Mouse (Mus musculus): ENCODE data around the gene Olfr671. TPM values are rescaled to one million over a fixed set of nuclear protein-coding genes. Genes with fewer than 3 reads are reported as not detected.
"Not testable (repeated sequence)": the region's sequence is repeated elsewhere in the genome, so short reads cannot be mapped to it uniquely, and the experiment has no call there.

Olfr671 gene
- polyA plus RNA-seq (2012; ENCODE audit: insufficient read depth, insufficient read length, missing spikeins): not detected in 2 replicates

GRCm38 (mm10) chr7:104979026-104979425, at the start of gene Olfr671:
Olfr671 (minus strand) TSS chr7:104979126.
- Histone ChIP-seq H3K27ac (ENCODE audit: insufficient read depth, low read depth, low read length) (no peak within 1 kb of the TSS), H3K4me3 (ENCODE audit: insufficient read depth, low read length) (no peak within 1 kb of the TSS), H3K4me1 (ENCODE audit: control insufficient read depth, insufficient read depth, low read length) (no peaks in the 10 kb centered on the region)
- TF ChIP-seq CTCF (IDR thresholded peaks at IDR 0.05; ENCODE audit: low read depth, low read length): no peak
- TF ChIP-seq POLR2A (IDR thresholded peaks at IDR 0.05; ENCODE audit: borderline replicate concordance, low read depth, low read length): no peak

DNA sequence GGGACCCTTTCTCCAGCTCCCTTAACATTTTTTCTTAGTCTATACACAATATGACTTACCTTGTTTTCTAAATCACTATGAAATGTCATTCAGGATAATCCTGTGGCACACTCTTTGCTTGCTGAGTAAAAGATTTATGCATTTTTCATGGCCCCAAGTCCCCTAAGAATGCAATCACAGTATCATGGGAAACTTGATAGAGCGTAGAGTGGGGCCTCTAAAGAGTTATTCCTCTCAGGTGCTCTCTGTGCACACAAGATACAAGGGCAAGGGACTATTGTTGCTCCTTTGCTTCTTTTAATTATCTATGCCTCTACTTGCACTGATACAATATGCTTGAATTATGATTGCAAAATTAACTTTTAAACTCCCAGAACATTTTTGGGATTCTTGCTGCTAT, 49.4 kb upstream of the Olfr671 start, which contains the start of gene Olfr675:
Gene Olfr675 (minus strand): TSS at position 101 of the 400 bp plus-strand sequence.
- TF ChIP-seq POLR2A (IDR thresholded peaks at IDR 0.05; ENCODE audit: borderline replicate concordance, low read depth, low read length) (no peak), CTCF (IDR thresholded peaks at IDR 0.05; ENCODE audit: low read depth, low read length) (no peak)
- Histone ChIP-seq H3K27ac (ENCODE audit: insufficient read depth, low read depth, low read length) (no peak within 1 kb of the TSS), H3K4me1 (ENCODE audit: control insufficient read depth, insufficient read depth, low read length) (no peaks in the 10 kb centered on the region), H3K4me3 (ENCODE audit: insufficient read depth, low read length) (no peak within 1 kb of the TSS)

DNA sequence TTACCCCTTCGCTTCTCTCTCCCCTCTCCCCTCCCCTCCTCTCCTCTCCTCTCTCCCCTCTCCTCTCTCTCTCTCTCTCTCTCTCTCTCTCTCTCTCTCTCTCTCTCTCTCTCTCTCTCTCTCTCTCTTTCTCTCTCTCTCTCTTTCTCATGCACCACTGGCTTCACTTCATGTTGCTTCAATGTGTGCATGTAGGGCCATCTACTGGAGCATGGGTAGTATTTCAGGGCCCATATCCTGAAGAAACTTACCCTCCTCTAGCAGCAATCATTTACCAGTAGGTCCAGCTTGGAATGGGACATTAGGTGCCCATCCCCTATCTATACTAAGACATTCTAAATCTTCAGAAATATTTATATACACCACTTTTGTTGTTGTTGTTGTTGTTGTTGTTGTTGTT, 43.6 kb upstream of the Olfr671 start:
- no peak for TF ChIP-seq CTCF (IDR thresholded peaks at IDR 0.05; ENCODE audit: low read depth, low read length)
- TF ChIP-seq POLR2A (IDR thresholded peaks at IDR 0.05; ENCODE audit: borderline replicate concordance, low read depth, low read length): no peak
- no peaks in the 10 kb centered on the region for H3K4me1 ChIP-seq (ENCODE audit: control insufficient read depth, insufficient read depth, low read length)
- H3K4me3 ChIP-seq (ENCODE audit: insufficient read depth, low read length): no peak overlapping the region
- no peak overlapping the region for H3K27ac ChIP-seq (ENCODE audit: insufficient read depth, low read depth, low read length)

DNA sequence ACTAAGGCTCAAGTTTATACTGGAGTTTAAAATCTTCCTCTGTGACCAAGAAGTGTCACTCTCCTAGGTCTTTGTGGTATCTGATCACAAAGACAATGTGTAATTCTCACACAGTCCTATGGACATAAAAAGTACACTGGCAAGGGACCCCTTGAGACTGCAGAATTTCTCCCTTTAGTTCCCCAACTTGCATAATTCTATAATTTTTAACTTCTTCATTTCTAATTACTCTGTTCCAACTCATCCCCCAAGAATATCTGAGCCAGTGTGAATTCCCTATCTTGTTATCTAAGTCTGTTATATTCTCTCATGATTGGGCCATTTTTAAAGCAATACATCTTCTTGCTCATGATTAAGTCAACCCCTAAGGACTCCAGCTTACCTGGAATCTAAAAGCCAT, 23.0 kb upstream of the Olfr671 start, which contains the start of gene Olfr672:
Gene Olfr672 (minus strand): TSS at position 101 of the 400 bp plus-strand sequence.
- Histone ChIP-seq H3K4me1 (ENCODE audit: control insufficient read depth, insufficient read depth, low read length) (no peaks in the 10 kb centered on the region), H3K4me3 (ENCODE audit: insufficient read depth, low read length) (no peak within 1 kb of the TSS), H3K27ac (ENCODE audit: insufficient read depth, low read depth, low read length) (no peak within 1 kb of the TSS)
- TF ChIP-seq POLR2A (IDR thresholded peaks at IDR 0.05; ENCODE audit: borderline replicate concordance, low read depth, low read length) (no peak), CTCF (IDR thresholded peaks at IDR 0.05; ENCODE audit: low read depth, low read length) (no peak)

- H3K27ac ChIP-seq (ENCODE audit: insufficient read depth, low read depth, low read length); H3K4me3 ChIP-seq (ENCODE audit: insufficient read depth, low read length); H3K4me1 ChIP-seq (ENCODE audit: control insufficient read depth, insufficient read depth, low read length): not testable (repeated sequence)
Observed at GRCm38 (mm10) chr7:104972507-104972906, 6.4 kb downstream of the Olfr671 start.

- no peak within 1 kb of the TSS for H3K4me3 ChIP-seq (ENCODE audit: insufficient read depth, low read length)
- no peak for TF ChIP-seq CTCF (IDR thresholded peaks at IDR 0.05; ENCODE audit: low read depth, low read length)
Observed at GRCm38 (mm10) chr7:104962520-104962919, 16.4 kb downstream of the Olfr671 start, which contains the start of gene Olfr670. Olfr670 (minus strand) TSS chr7:104962620.

GRCm38 (mm10) chr7:104950234-104950633, 28.7 kb downstream of the Olfr671 start:
- H3K4me1 ChIP-seq (ENCODE audit: control insufficient read depth, insufficient read depth, low read length); H3K4me3 ChIP-seq (ENCODE audit: insufficient read depth, low read length); H3K27ac ChIP-seq (ENCODE audit: insufficient read depth, low read depth, low read length): not testable (repeated sequence)

More at GRCm38 (mm10) chr7:104962520-104962919, 16.4 kb downstream of the Olfr671 start, which contains the start of gene Olfr670:
- no peaks in the 10 kb centered on the region for H3K4me1 ChIP-seq (ENCODE audit: control insufficient read depth, insufficient read depth, low read length)
- no peak within 1 kb of the TSS for H3K27ac ChIP-seq (ENCODE audit: insufficient read depth, low read depth, low read length)

DNA sequence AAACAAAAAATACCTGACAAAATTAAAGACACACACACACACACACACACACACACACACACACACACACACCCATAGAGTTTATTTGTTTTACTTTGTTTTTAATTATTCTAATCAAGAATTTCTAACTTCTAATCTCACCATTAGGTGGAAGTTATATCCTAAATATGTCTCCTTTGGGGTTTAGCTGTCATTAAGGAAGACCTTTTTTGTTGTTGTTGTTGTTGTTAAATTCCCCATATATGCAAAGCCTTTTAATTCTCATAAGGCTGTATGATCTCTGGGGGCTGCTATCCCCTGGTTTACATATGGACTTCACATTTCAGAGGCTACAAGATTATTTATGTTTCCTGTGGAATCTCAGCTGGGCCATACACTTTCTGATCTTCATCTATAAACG, 45.0 kb downstream of the Olfr671 start, which contains the start of gene Olfr669:
Gene Olfr669 (plus strand): TSS at position 301 of the 400 bp plus-strand sequence.
- no peak within 1 kb of the TSS for H3K27ac ChIP-seq (ENCODE audit: insufficient read depth, low read depth, low read length)
- H3K4me3 ChIP-seq (ENCODE audit: insufficient read depth, low read length): no peak within 1 kb of the TSS
- no peaks in the 10 kb centered on the region for H3K4me1 ChIP-seq (ENCODE audit: control insufficient read depth, insufficient read depth, low read length)
- no peak for TF ChIP-seq POLR2A (IDR thresholded peaks at IDR 0.05; ENCODE audit: borderline replicate concordance, low read depth, low read length)
- no peak for TF ChIP-seq CTCF (IDR thresholded peaks at IDR 0.05; ENCODE audit: low read depth, low read length)

DNA sequence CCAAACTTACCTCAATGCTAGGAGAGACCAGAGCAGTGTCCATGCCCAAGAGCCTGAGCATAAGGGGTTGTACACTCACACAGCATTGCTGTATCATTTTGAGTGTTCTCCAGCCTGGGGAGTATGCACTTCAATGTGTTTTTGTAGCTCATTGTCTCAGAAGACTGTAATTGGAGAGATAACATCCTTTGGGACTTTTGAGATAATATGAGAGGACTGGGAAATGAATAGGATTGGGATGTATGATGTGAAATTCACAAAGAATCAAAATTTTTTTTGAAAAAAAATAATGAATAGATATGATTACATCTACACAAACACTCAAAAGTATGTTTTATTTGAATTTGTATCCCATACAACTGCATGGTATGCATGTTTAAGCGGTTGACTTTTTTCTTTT, 51.0 kb downstream of the Olfr671 start, which contains the start of gene Olfr668:
Gene Olfr668 (minus strand): TSS at position 101 of the 400 bp plus-strand sequence.
- H3K4me1 ChIP-seq (ENCODE audit: control insufficient read depth, insufficient read depth, low read length): no peaks in the 10 kb centered on the region
- H3K27ac ChIP-seq (ENCODE audit: insufficient read depth, low read depth, low read length): no peak within 1 kb of the TSS
- H3K4me3 ChIP-seq (ENCODE audit: insufficient read depth, low read length): no peak within 1 kb of the TSS
- TF ChIP-seq POLR2A (IDR thresholded peaks at IDR 0.05; ENCODE audit: borderline replicate concordance, low read depth, low read length) (no peak), CTCF (IDR thresholded peaks at IDR 0.05; ENCODE audit: low read depth, low read length) (no peak)

Other genes starting within 250 kb of the Olfr671 start
- not detected in 2 replicates for gene Usp17le, start 201.7 kb downstream of the Olfr671 start, polyA plus RNA-seq (2012; ENCODE audit: insufficient read depth, insufficient read length, missing spikeins)
- gene Usp17lb, start 136.5 kb downstream of the Olfr671 start, polyA plus RNA-seq (2012; ENCODE audit: insufficient read depth, insufficient read length, missing spikeins): not detected in 2 replicates
- gene Usp17la, start 122.1 kb downstream of the Olfr671 start, polyA plus RNA-seq (2012; ENCODE audit: insufficient read depth, insufficient read length, missing spikeins): not detected in 2 replicates
- not detected in 2 replicates for gene Olfr665, start 101.1 kb downstream of the Olfr671 start, polyA plus RNA-seq (2012; ENCODE audit: insufficient read depth, insufficient read length, missing spikeins)
- not detected in 2 replicates for gene Olfr666, start 83.2 kb downstream of the Olfr671 start, polyA plus RNA-seq (2012; ENCODE audit: insufficient read depth, insufficient read length, missing spikeins)
- gene Olfr667, start 57.6 kb downstream of the Olfr671 start, polyA plus RNA-seq (2012; ENCODE audit: insufficient read depth, insufficient read length, missing spikeins): not detected in 2 replicates
- not detected in 2 replicates for gene Olfr668, start 51.1 kb downstream of the Olfr671 start, polyA plus RNA-seq (2012; ENCODE audit: insufficient read depth, insufficient read length, missing spikeins)
- gene Olfr669, start 44.9 kb downstream of the Olfr671 start, polyA plus RNA-seq (2012; ENCODE audit: insufficient read depth, insufficient read length, missing spikeins): not detected in 2 replicates
- gene Olfr670, start 16.5 kb downstream of the Olfr671 start, polyA plus RNA-seq (2012; ENCODE audit: insufficient read depth, insufficient read length, missing spikeins): not detected in 2 replicates
- not detected in 2 replicates for gene Olfr672, start 22.9 kb upstream of the Olfr671 start, polyA plus RNA-seq (2012; ENCODE audit: insufficient read depth, insufficient read length, missing spikeins)
- not detected in 2 replicates for gene Olfr675, start 49.3 kb upstream of the Olfr671 start, polyA plus RNA-seq (2012; ENCODE audit: insufficient read depth, insufficient read length, missing spikeins)
- gene Olfr676, start 53.6 kb upstream of the Olfr671 start, polyA plus RNA-seq (2012; ENCODE audit: insufficient read depth, insufficient read length, missing spikeins): not detected in 2 replicates
- gene Olfr677, start 72.2 kb upstream of the Olfr671 start, polyA plus RNA-seq (2012; ENCODE audit: insufficient read depth, insufficient read length, missing spikeins): not detected in 2 replicates
- gene Olfr678, start 85.3 kb upstream of the Olfr671 start, polyA plus RNA-seq (2012; ENCODE audit: insufficient read depth, insufficient read length, missing spikeins): not detected in 2 replicates
- not detected in 2 replicates for gene Olfr679, start 102.1 kb upstream of the Olfr671 start, polyA plus RNA-seq (2012; ENCODE audit: insufficient read depth, insufficient read length, missing spikeins)
- gene Olfr680-ps1, start 113.7 kb upstream of the Olfr671 start, polyA plus RNA-seq (2012; ENCODE audit: insufficient read depth, insufficient read length, missing spikeins): not detected in 2 replicates
- not detected in 2 replicates for gene Olfr681, start 137.7 kb upstream of the Olfr671 start, polyA plus RNA-seq (2012; ENCODE audit: insufficient read depth, insufficient read length, missing spikeins)
- gene Olfr683, start 167.9 kb upstream of the Olfr671 start, polyA plus RNA-seq (2012; ENCODE audit: insufficient read depth, insufficient read length, missing spikeins): not detected in 2 replicates
- not detected in 2 replicates for gene Olfr684, start 184.5 kb upstream of the Olfr671 start, polyA plus RNA-seq (2012; ENCODE audit: insufficient read depth, insufficient read length, missing spikeins)
- not detected in 2 replicates for gene Olfr685, start 206.9 kb upstream of the Olfr671 start, polyA plus RNA-seq (2012; ENCODE audit: insufficient read depth, insufficient read length, missing spikeins)
- gene Olfr686, start 228.4 kb upstream of the Olfr671 start, polyA plus RNA-seq (2012; ENCODE audit: insufficient read depth, insufficient read length, missing spikeins): not detected in 2 replicates

Measured in bone marrow macrophage, adult 2 months (primary cell).